Mouse (Mus musculus) embryonic facial prominence, embryonic 14.5 days (tissue): ENCODE data around the gene Cdc14a. TPM values are rescaled to one million over a fixed set of nuclear protein-coding genes. Genes with fewer than 3 reads are reported as not detected.

ENCODE experiments used
- ATAC-seq: fragments of 200-750 bp; cut with Nextera tagmentation; 2 replicates; pipeline ENCODE4 v1.8.0; 2017; ENCODE audit warnings: low read depth, moderate number of reproducible peaks, moderate TSS enrichment
- DNase-seq: peaks from one replicate; pipeline ENCODE4 v3.0.0-alpha.2; 2015; ENCODE audit warnings: low spot score
- H3K27ac ChIP-seq: fragments of 300-500 bp; sonication (generic); replicated peaks from 2 replicates; pipeline ENCODE4 v1.5.1; 2014; ENCODE audit warnings: low read depth, mild to moderate bottlenecking, low read length, moderate library complexity
- H3K27me3 ChIP-seq: fragments of 300-500 bp; sonication (generic); replicated peaks from 2 replicates; pipeline ENCODE4 v1.6.1; 2014; ENCODE audit warnings: low read length; ENCODE audit not compliant: control insufficient read depth, insufficient read depth
- H3K36me3 ChIP-seq: fragments of 300-500 bp; sonication (generic); 2 replicates; pipeline ENCODE4 v1.6.1; 2014; ENCODE audit warnings: low read length, mixed read lengths; ENCODE audit not compliant: control insufficient read depth, insufficient read depth
- H3K4me1 ChIP-seq: fragments of 300-500 bp; sonication (generic); 2 replicates; pipeline ENCODE4 v1.6.1; 2014; ENCODE audit warnings: antibody characterized with exemption, low read length; ENCODE audit not compliant: control insufficient read depth, insufficient read depth
- H3K4me2 ChIP-seq: fragments of 300-500 bp; sonication (generic); 2 replicates; pipeline ENCODE4 v1.6.1; 2014; ENCODE audit warnings: low read depth, mild to moderate bottlenecking, low read length, moderate library complexity, mixed read lengths
- H3K4me3 ChIP-seq: fragments of 300-500 bp; sonication (generic); 2 replicates; pipeline ENCODE4 v1.5.1; 2014; ENCODE audit warnings: low read depth, mild to moderate bottlenecking, low read length
- H3K9ac ChIP-seq: fragments of 300-500 bp; sonication (generic); 2 replicates; pipeline ENCODE4 v1.6.1; 2014; ENCODE audit warnings: low read depth, mild to moderate bottlenecking, low read length, moderate library complexity, mixed read lengths
- H3K9me3 ChIP-seq: fragments of 300-500 bp; sonication (generic); 2 replicates; pipeline ENCODE4 v1.6.1; 2016; ENCODE audit warnings: low read length; ENCODE audit not compliant: control insufficient read depth
- WGBS: fragments of 180-500 bp; shearing (Covaris S2); extraction: QIAGEN DNeasy Blood & Tissue Kit; methylation state at CpG from one replicate; pipeline ENCODE4 v1.1.7; 2014; 5-methylcytosine and 5-hydroxymethylcytosine counted together
- polyA plus RNA-seq: library from polyadenylated mRNA; unstranded; fragments of >200 nt; fragmentation: Nextera tagmentation; extraction: Ambion mirVana; gene quantifications from 2 replicates; pipeline ENCODE4 v1.2.1, GENCODE M21; 2014

The Cdc14a gene
- 7.7 and 7.8 TPM in 2 replicates for polyA plus RNA-seq

DNA sequence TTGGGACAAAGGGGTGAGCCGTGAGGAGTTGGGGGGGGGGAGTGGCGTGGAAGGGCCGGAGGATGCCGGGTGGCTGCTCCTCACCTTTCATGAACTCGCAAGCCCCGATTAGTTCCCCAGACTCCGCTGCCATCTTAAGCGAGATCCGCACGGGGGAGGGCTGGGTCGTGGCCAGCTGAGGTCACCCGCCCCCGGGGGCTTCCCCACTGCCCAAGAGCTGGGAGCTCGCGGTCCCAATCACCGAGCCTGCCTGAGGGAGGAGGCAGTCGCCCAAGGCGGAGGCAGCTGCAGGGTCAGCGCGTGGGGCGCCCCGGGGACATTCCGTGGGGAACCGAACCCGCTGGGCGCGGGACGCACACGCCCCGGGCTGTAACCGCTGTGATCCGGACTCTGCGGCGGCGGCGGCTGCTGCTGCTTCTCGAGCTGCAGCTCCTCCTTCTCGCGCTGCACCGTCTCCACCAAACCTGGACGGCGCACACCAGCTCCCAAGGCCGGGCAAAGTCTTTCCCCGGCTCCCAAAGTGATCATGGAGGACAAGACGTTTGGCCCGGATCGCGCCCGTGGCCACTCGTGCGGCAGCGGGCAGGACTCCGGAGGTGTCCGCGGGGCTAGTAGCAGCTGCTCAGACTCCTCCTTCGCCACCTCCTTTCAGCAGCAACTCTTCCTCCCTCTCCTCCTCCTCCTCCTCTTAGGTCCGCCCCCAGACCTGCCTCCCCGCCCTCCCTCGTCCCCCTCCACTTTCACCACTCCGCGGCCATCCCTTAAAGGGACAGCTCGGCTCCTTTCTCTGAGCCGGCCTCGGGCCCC, at the start of gene Cdc14a:
Gene Cdc14a (minus strand): TSS at position 680 of the 807 bp plus-strand sequence.
- no peaks in the 10 kb centered on the region for H3K27me3 ChIP-seq
- H3K36me3 ChIP-seq, result peaks cover 7% of the 10 kb centered on the region; the same call in 1 of the 2 replicates
- 0% methylated on average over 16 of the region's 64 CpGs for WGBS
- H3K9ac ChIP-seq, result peak within 1 kb of the TSS; percentile 84
- H3K4me2 ChIP-seq, result peak within 1 kb of the TSS; percentile 94
- H3K9me3 ChIP-seq, result no peaks in the 10 kb centered on the region
- peak within 1 kb of the TSS; percentile 90 for H3K27ac ChIP-seq
- H3K4me1 ChIP-seq, result peaks cover 10% of the 10 kb centered on the region
- peak within 1 kb of the TSS; percentile 92 for H3K4me3 ChIP-seq
- DNase-seq (peak; percentile 96), ATAC-seq (peak; percentile 92)

DNA sequence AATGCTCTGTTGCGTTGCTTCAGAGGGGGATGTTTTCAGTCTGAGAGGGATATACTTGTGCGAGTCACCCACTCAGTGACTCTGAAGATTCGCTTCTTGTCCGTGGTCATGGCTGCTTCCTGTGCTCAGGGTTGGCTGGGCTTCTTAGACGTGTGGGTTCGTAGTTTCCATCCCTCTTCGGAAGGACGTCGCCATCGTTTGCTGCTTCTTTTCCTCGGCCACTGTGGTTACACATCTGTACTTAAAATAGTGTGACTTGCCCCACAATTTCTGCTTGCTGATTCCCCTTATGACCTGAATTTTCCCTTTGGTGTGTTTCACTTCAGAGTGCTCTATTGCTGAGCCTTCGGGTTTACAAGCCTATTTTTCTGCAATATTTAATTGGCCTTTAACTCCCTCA, 41.9 kb upstream of the Cdc14a start:
- Histone ChIP-seq H3K27ac (no peak overlapping the region), H3K9me3 (no peaks in the 10 kb centered on the region), H3K4me3 (no peak overlapping the region), H3K4me2 (no peak overlapping the region), H3K27me3 (no peaks in the 10 kb centered on the region), H3K4me1 (no peaks in the 10 kb centered on the region), H3K36me3 (no peaks in the 10 kb centered on the region), H3K9ac (no peak overlapping the region)
- ATAC-seq (no peak), DNase-seq (no peak)
- 83% methylated on average over 12 of the region's 12 CpGs for WGBS

DNA sequence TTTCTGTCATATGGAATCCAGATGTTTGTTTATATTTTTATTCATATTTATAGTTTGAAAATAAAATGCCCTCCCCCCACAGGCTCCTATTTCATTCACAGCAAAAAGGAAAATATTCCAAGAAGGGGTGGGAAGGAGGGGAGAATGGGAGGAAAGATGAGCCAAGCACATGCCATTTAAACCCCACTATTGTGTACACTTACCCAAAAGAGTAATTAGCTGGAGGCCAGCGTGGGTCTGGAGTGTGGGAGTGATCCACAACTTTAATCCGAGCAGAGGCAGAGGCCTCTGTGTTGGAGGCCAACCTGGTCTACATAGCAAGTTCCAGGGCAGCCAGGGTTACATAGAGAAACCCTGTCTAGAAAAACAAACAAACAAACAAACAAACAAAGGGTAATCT, 40.5 kb upstream of the Cdc14a start:
- no peaks in the 10 kb centered on the region for H3K27me3 ChIP-seq
- H3K9me3 ChIP-seq, result no peaks in the 10 kb centered on the region
- 43% methylated on average over 2 of the region's 2 CpGs for WGBS

DNA sequence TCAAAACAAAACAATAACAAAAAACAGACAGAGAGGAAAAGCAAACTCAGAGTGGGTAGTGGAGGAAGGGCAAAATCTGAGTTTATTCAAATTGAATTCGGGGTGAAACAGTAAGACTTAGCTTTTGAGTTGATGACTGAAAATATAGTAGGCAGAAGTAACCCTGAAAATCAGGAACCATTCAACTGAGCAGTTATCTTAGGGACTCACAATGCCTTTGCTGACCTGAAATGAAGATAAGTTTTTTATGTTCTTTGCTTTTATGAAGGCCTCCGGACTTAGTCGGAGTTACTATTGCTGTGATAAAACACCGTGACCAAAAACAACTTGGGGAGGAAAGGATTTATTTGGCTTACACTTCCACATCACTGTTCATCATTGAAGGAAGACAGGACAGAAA, 37.2 kb upstream of the Cdc14a start:
- WGBS, result 83% methylated on average over 4 of the region's 4 CpGs
- no peak for DNase-seq

More for the DNA sequence above, 40.5 kb upstream of the Cdc14a start:
- H3K4me1 ChIP-seq, result no peaks in the 10 kb centered on the region
- H3K4me2 ChIP-seq, result no peak overlapping the region
- H3K27ac ChIP-seq, result 0 out of 2 replicates have a peak overlapping the region, but pooled peaks have one; percentile 3
- H3K4me3 ChIP-seq, result no peak overlapping the region
- H3K36me3 ChIP-seq, result no peaks in the 10 kb centered on the region
- ATAC-seq (0 out of 2 replicates have a peak, but pooled peaks have one; percentile 53), DNase-seq (peak; percentile 45)
- H3K9ac ChIP-seq, result no peak overlapping the region

GRCm38 (mm10) chr3:116454529-116454928, 30.7 kb upstream of the Cdc14a start:
- Histone ChIP-seq H3K27ac (no peak overlapping the region), H3K9ac (no peak overlapping the region), H3K36me3 (no peaks in the 10 kb centered on the region), H3K4me1 (no peaks in the 10 kb centered on the region), H3K4me3 (no peak overlapping the region), H3K27me3 (no peaks in the 10 kb centered on the region), H3K4me2 (no peak overlapping the region), H3K9me3 (no peaks in the 10 kb centered on the region)
- 73% methylated on average over 1 of the region's 1 CpGs for WGBS
- ATAC-seq, result no peak
- DNase-seq, result no peak

More for the DNA sequence above, 37.2 kb upstream of the Cdc14a start:
- Histone ChIP-seq H3K9ac (no peak overlapping the region), H3K4me3 (no peak overlapping the region), H3K27ac (no peak overlapping the region), H3K9me3 (no peaks in the 10 kb centered on the region), H3K4me1 (no peaks in the 10 kb centered on the region), H3K36me3 (no peaks in the 10 kb centered on the region), H3K27me3 (no peaks in the 10 kb centered on the region), H3K4me2 (no peak overlapping the region)
- ATAC-seq, result no peak

GRCm38 (mm10) chr3:116450741-116451140, 26.9 kb upstream of the Cdc14a start:
- Histone ChIP-seq H3K27me3 (no peaks in the 10 kb centered on the region), H3K9ac (no peak overlapping the region), H3K27ac (no peak overlapping the region), H3K4me3 (no peak overlapping the region), H3K36me3 (no peaks in the 10 kb centered on the region), H3K4me2 (no peak overlapping the region), H3K9me3 (no peaks in the 10 kb centered on the region), H3K4me1 (no peaks in the 10 kb centered on the region)
- DNase-seq (no peak), ATAC-seq (no peak)
- 71% methylated on average over 3 of the region's 3 CpGs for WGBS

- no peak for DNase-seq
- H3K4me3 ChIP-seq, result no peak overlapping the region
- no peak overlapping the region for H3K4me2 ChIP-seq
- no peak for ATAC-seq
- no peak overlapping the region for H3K27ac ChIP-seq
- no peaks in the 10 kb centered on the region for H3K27me3 ChIP-seq
- no peaks in the 10 kb centered on the region for H3K4me1 ChIP-seq
- H3K9ac ChIP-seq, result no peak overlapping the region
- no peaks in the 10 kb centered on the region for H3K36me3 ChIP-seq
- no peaks in the 10 kb centered on the region for H3K9me3 ChIP-seq
- WGBS, result 85% methylated on average over 9 of the region's 9 CpGs
These were observed 20.5 kb upstream of the Cdc14a start for GRCm38 (mm10) chr3:116444327-116444726.

DNA sequence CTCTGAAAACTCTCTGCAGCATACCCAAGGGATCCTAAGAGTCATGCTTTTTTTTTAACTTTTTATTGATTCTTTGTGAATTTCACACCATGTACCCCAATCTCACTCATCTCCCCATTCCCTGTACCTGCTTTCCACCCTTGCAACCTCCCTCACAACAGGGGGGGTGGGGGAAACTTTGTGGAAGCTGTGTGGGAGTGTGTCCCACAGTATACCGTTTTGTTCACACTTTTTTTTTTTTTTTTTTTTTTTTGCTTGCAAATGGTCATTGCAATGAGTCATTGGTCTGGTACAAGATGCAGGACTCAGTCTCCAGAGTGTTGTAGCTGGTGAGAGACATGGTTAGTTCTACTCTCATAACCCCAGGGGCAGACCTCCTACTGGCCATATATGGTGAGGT, 19.0 kb upstream of the Cdc14a start:
- DNase-seq, result no peak
- 94% methylated on average over 1 of the region's 1 CpGs for WGBS
- no peak for ATAC-seq

More for the DNA sequence above, 19.0 kb upstream of the Cdc14a start:
- H3K27ac ChIP-seq, result no peak overlapping the region
- H3K9ac ChIP-seq, result no peak overlapping the region
- H3K4me1 ChIP-seq, result no peaks in the 10 kb centered on the region
- H3K4me3 ChIP-seq, result no peak overlapping the region
- H3K4me2 ChIP-seq, result no peak overlapping the region
- no peaks in the 10 kb centered on the region for H3K27me3 ChIP-seq
- no peaks in the 10 kb centered on the region for H3K9me3 ChIP-seq
- no peaks in the 10 kb centered on the region for H3K36me3 ChIP-seq
